Mouse (Mus musculus): ENCODE data around the gene Il17d. TPM values are rescaled to one million over a fixed set of nuclear protein-coding genes. Genes with fewer than 3 reads are reported as not detected.

Gene Il17d
- not detected for total RNA-seq (2023)

DNA sequence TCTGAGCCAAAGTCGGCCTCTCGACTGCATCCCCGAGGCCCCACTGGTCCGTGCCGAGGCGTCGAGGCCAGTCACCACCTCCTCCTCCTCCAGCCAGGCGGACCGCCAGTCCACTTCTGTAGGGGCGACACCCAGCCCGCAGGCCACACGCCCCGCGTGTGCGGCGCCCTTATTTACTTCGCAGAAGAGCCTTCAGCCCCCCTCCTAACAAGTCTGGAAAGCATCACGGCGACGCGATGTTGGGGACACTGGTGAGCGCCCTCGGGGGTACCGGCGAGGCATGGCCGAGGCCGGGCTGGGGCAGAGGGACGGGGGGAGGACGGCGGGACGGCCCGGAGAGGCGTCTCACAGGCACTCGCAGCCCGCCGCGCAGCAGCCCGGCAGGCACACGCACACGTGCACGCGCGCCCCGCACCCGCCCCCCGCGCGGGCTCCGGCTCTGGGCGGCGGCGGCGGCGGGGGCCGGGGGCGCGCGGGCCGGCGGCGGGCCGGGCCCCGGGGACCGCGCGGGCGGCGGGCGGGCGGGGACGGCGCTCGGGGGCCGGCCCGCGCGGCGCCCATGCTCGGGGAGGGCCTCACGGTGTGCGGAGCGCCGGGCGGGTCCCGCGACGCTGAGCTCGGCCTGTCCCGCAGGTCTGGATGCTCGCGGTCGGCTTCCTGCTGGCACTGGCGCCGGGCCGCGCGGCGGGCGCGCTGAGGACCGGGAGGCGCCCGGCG is at the start of gene Il17d:
Gene Il17d (plus strand): TSS at position 107 of the 717 bp plus-strand sequence.

DNA sequence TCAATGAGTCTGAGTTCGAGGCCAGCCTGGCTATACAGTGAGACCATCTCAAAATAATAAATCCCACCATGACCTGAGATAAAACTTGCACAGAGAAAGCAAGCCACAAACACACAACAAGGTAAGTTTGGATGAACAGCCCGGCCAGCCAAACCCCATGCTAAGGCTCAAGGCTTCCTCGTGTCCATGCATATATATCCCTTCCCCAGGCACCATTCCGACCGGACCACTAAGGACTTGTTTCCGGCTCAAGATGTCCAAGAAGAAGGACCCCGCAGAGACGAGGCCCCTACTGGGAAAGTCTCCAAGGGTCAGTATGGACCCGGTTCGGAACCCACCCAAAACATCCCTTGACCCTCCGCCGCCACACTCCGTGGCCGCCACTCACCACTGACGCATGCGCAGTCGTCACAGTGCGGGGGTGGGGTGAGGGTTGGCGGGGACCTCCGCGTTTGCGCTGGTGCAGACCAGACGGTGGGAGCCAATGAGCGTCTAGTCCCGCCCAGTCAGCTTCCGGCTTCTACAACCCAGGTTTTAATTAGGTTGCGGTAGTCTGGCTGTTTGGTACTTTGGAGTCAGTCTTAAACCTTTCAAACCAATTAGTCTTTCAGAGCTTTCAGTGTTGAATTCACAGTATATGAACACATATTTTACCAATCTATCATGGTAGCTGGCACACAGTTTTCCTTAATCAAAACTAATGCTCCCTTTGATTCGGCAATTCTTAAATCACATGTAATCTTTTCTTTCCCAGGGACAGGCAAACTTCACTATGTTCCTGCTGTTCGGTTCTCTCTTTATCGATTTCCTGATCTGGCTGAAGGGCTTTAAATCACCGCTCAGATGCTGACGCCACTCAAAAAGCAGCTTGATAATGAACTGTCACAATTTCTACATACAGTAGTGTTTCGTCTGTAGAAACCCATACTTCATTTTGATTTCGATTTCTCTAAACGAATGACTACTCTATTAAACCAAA is 46.9 kb downstream of the Il17d start, which contains the start of gene Eef1akmt1:
Gene Eef1akmt1 (minus strand): TSS at position 458 of the 979 bp plus-strand sequence.

Other genes with a start within 250 kb of the Il17d start
- 10 to 100 TPM; 21.3 to 26.4 TPM for gene Cryl1, start 126.2 kb upstream of the Il17d start, total RNA-seq (2023)
- 1 to 10 TPM; 1.6 to 3.1 TPM for gene Ift88, start 100.7 kb upstream of the Il17d start, total RNA-seq (2023)
- gene Eef1akmt1, start 46.8 kb downstream of the Il17d start, total RNA-seq (2023): 10 to 100 TPM; 14.5 to 15.5 TPM
- 10 to 100 TPM; 17.4 to 19.3 TPM for gene Xpo4, start 140.7 kb downstream of the Il17d start, total RNA-seq (2023)
- gene Gm49361, start 221.3 kb downstream of the Il17d start, total RNA-seq (2023): 1 to 10 TPM in 1 of 2 experiments, not detected in 1; 2.4 TPM
- 10 to 100 TPM; 78.3 to 84.2 TPM for gene Lats2, start 233.6 kb downstream of the Il17d start, total RNA-seq (2023)